Mouse (Mus musculus) limb, embryonic 15.5 days (tissue): ENCODE results near the gene Syt9. TPM values are rescaled to one million over a fixed set of nuclear protein-coding genes. Genes with fewer than 3 reads are reported as not detected.

Source experiments
- ATAC-seq: fragments of 200-750 bp; cut with Nextera tagmentation; 2 replicates; pipeline ENCODE4 v1.8.0; 2017; ENCODE audit warnings: low read depth, moderate TSS enrichment; ENCODE audit not compliant: insufficient number of reproducible peaks, low FRiP score, low TSS enrichment
- H3K27ac ChIP-seq: fragments of 300-500 bp; sonication (generic); 2 replicates; pipeline ENCODE4 v1.5.1; 2015; ENCODE audit warnings: moderate library complexity, mild to moderate bottlenecking, inconsistent platforms
- H3K27me3 ChIP-seq: fragments of 300-500 bp; sonication (generic); 2 replicates; pipeline ENCODE4 v1.6.1; 2015; ENCODE audit warnings: inconsistent platforms
- H3K36me3 ChIP-seq: fragments of 300-500 bp; sonication (generic); 2 replicates; pipeline ENCODE4 v1.6.1; 2015; ENCODE audit warnings: inconsistent platforms
- H3K4me1 ChIP-seq: fragments of 300-500 bp; sonication (generic); 2 replicates; pipeline ENCODE4 v1.6.1; 2015; ENCODE audit warnings: inconsistent platforms
- H3K4me2 ChIP-seq: fragments of 300-500 bp; sonication (generic); 2 replicates; pipeline ENCODE4 v1.6.1; 2015; ENCODE audit warnings: mild to moderate bottlenecking, inconsistent platforms
- H3K4me3 ChIP-seq: fragments of 300-500 bp; sonication (generic); 2 replicates; pipeline ENCODE4 v1.5.1; 2015; ENCODE audit warnings: mild to moderate bottlenecking, inconsistent platforms
- H3K9ac ChIP-seq: fragments of 300-500 bp; sonication (generic); 2 replicates; pipeline ENCODE4 v1.6.1; 2015; ENCODE audit warnings: inconsistent platforms
- H3K9me3 ChIP-seq: fragments of 300-500 bp; sonication (generic); 2 replicates; pipeline ENCODE4 v1.6.1; 2016; ENCODE audit warnings: inconsistent platforms
- WGBS: fragments of 180-500 bp; shearing (Covaris S2); methylation state at CpG from one replicate; pipeline ENCODE4 v1.1.7; 2015; 5-methylcytosine and 5-hydroxymethylcytosine counted together
- polyA plus RNA-seq: library from polyadenylated mRNA; unstranded; fragments of >200 nt; fragmentation: Nextera tagmentation; extraction: Ambion mirVana; gene quantifications from 2 replicates; pipeline ENCODE4 v1.2.1, GENCODE M21; 2015

Syt9 gene
- polyA plus RNA-seq, 1 experiment from 2014 or later = 3.2 TPM

- ATAC-seq = no peak
- Histone ChIP-seq H3K27ac (no peak overlapping the region), H3K4me3 (no peak overlapping the region), H3K9ac (no peak overlapping the region), H3K4me2 (no peak overlapping the region), H3K36me3 (no peaks in the 10 kb centered on the region), H3K9me3 (no peaks in the 10 kb centered on the region), H3K4me1 (no peaks in the 10 kb centered on the region), H3K27me3 (no peaks in the 10 kb centered on the region)
- WGBS = 14% methylated on average over 1 of the region's 1 CpGs
Observed at GRCm38 (mm10) chr7:107526299-107526698, 155.8 kb downstream of the Syt9 start.

- ATAC-seq = no peak
- Histone ChIP-seq H3K4me1 (no peaks in the 10 kb centered on the region), H3K27me3 (no peaks in the 10 kb centered on the region), H3K4me2 (no peak overlapping the region), H3K27ac (no peak overlapping the region), H3K9ac (no peak overlapping the region), H3K4me3 (no peak overlapping the region), H3K36me3 (no peaks in the 10 kb centered on the region), H3K9me3 (no peaks in the 10 kb centered on the region)
- WGBS = 55% methylated on average over 3 of the region's 3 CpGs
Observed at GRCm38 (mm10) chr7:107528169-107528772, 157.7 kb downstream of the Syt9 start.

GRCm38 (mm10) chr7:107529364-107529763, 158.8 kb downstream of the Syt9 start:
- no peaks in the 10 kb centered on the region for H3K4me1 ChIP-seq
- H3K27me3 ChIP-seq = no peaks in the 10 kb centered on the region
- no peak overlapping the region for H3K27ac ChIP-seq
- no peaks in the 10 kb centered on the region for H3K9me3 ChIP-seq
- 59% methylated on average over 5 of the region's 5 CpGs for WGBS
- no peak overlapping the region for H3K9ac ChIP-seq
- H3K4me3 ChIP-seq = no peak overlapping the region
- no peak overlapping the region for H3K4me2 ChIP-seq
- H3K36me3 ChIP-seq = no peaks in the 10 kb centered on the region
- ATAC-seq = no peak

- 81% methylated on average over 4 of the region's 4 CpGs for WGBS
- H3K36me3 ChIP-seq = no peaks in the 10 kb centered on the region
- H3K4me3 ChIP-seq = no peak overlapping the region
- H3K27ac ChIP-seq = no peak overlapping the region
- H3K9me3 ChIP-seq = no peaks in the 10 kb centered on the region
- H3K9ac ChIP-seq = no peak overlapping the region
- ATAC-seq = no peak
- H3K27me3 ChIP-seq = no peaks in the 10 kb centered on the region
- no peak overlapping the region for H3K4me2 ChIP-seq
- H3K4me1 ChIP-seq = no peaks in the 10 kb centered on the region
Observed at GRCm38 (mm10) chr7:107535311-107535710, 164.8 kb downstream of the Syt9 start.

- Histone ChIP-seq H3K4me2 (no peak overlapping the region), H3K27ac (no peak overlapping the region), H3K27me3 (no peaks in the 10 kb centered on the region), H3K9ac (no peak overlapping the region), H3K4me3 (no peak overlapping the region), H3K36me3 (no peaks in the 10 kb centered on the region), H3K9me3 (no peaks in the 10 kb centered on the region), H3K4me1 (no peaks in the 10 kb centered on the region)
- WGBS = 68% methylated on average over 6 of the region's 6 CpGs
- ATAC-seq = no peak
Observed at GRCm38 (mm10) chr7:107536516-107536915, 166.0 kb downstream of the Syt9 start.

- Histone ChIP-seq H3K9ac (no peak overlapping the region), H3K4me1 (no peaks in the 10 kb centered on the region), H3K36me3 (no peaks in the 10 kb centered on the region), H3K9me3 (no peaks in the 10 kb centered on the region), H3K4me3 (no peak overlapping the region), H3K27me3 (no peaks in the 10 kb centered on the region), H3K4me2 (no peak overlapping the region), H3K27ac (no peak overlapping the region)
- WGBS = 34% methylated on average over 4 of the region's 4 CpGs
- ATAC-seq = no peak
Observed at GRCm38 (mm10) chr7:107540034-107540433, 169.5 kb downstream of the Syt9 start.

- no peak for ATAC-seq
- 31% methylated on average over 1 of the region's 1 CpGs for WGBS
- no peaks in the 10 kb centered on the region for H3K36me3 ChIP-seq
- no peaks in the 10 kb centered on the region for H3K27me3 ChIP-seq
- H3K4me2 ChIP-seq = no peak overlapping the region
- no peaks in the 10 kb centered on the region for H3K4me1 ChIP-seq
- no peak overlapping the region for H3K9ac ChIP-seq
- H3K9me3 ChIP-seq = no peaks in the 10 kb centered on the region
- H3K27ac ChIP-seq = no peak overlapping the region
- H3K4me3 ChIP-seq = no peak overlapping the region
Observed at GRCm38 (mm10) chr7:107545011-107545410, 174.5 kb downstream of the Syt9 start.

- ATAC-seq = no peak
- H3K4me3 ChIP-seq = no peak overlapping the region
- no peaks in the 10 kb centered on the region for H3K9me3 ChIP-seq
- no peaks in the 10 kb centered on the region for H3K36me3 ChIP-seq
- no peak overlapping the region for H3K27ac ChIP-seq
- H3K4me2 ChIP-seq = no peak overlapping the region
- 82% methylated on average over 3 of the region's 3 CpGs for WGBS
- H3K4me1 ChIP-seq = no peaks in the 10 kb centered on the region
- no peak overlapping the region for H3K9ac ChIP-seq
- H3K27me3 ChIP-seq = no peaks in the 10 kb centered on the region
Observed at GRCm38 (mm10) chr7:107547872-107548271, 177.3 kb downstream of the Syt9 start.

GRCm38 (mm10) chr7:107553461-107553860, 182.9 kb downstream of the Syt9 start:
- ATAC-seq = no peak
- no peaks in the 10 kb centered on the region for H3K36me3 ChIP-seq
- H3K4me3 ChIP-seq = no peak overlapping the region
- no peak overlapping the region for H3K9ac ChIP-seq
- no peaks in the 10 kb centered on the region for H3K27me3 ChIP-seq
- no peaks in the 10 kb centered on the region for H3K9me3 ChIP-seq
- H3K4me2 ChIP-seq = no peak overlapping the region
- H3K4me1 ChIP-seq = no peaks in the 10 kb centered on the region
- H3K27ac ChIP-seq = no peak overlapping the region
- 24% methylated on average over 1 of the region's 1 CpGs for WGBS

GRCm38 (mm10) chr7:107555906-107556305, 185.4 kb downstream of the Syt9 start:
- Histone ChIP-seq H3K4me1 (no peaks in the 10 kb centered on the region), H3K4me3 (no peak overlapping the region), H3K36me3 (no peaks in the 10 kb centered on the region), H3K27ac (no peak overlapping the region), H3K9me3 (no peaks in the 10 kb centered on the region), H3K27me3 (no peaks in the 10 kb centered on the region), H3K9ac (no peak overlapping the region), H3K4me2 (no peak overlapping the region)
- 91% methylated on average over 3 of the region's 3 CpGs for WGBS
- no peak for ATAC-seq

- no peak overlapping the region for H3K4me2 ChIP-seq
- no peak for ATAC-seq
- 64% methylated on average over 2 of the region's 2 CpGs for WGBS
Observed at GRCm38 (mm10) chr7:107560675-107561074, 190.1 kb downstream of the Syt9 start.

GRCm38 (mm10) chr7:107561584-107561983, 191.1 kb downstream of the Syt9 start:
- peaks cover 4% of the 10 kb centered on the region for H3K4me1 ChIP-seq
- 77% methylated on average over 3 of the region's 3 CpGs for WGBS
- H3K4me3 ChIP-seq = no peak overlapping the region
- no peak for ATAC-seq
- H3K9ac ChIP-seq = no peak overlapping the region
- no peak overlapping the region for H3K4me2 ChIP-seq
- no peaks in the 10 kb centered on the region for H3K27me3 ChIP-seq
- H3K9me3 ChIP-seq = no peaks in the 10 kb centered on the region
- H3K27ac ChIP-seq = no peak overlapping the region
- H3K36me3 ChIP-seq = no peaks in the 10 kb centered on the region

More at GRCm38 (mm10) chr7:107560675-107561074, 190.1 kb downstream of the Syt9 start:
- no peaks in the 10 kb centered on the region for H3K27me3 ChIP-seq
- no peak overlapping the region for H3K27ac ChIP-seq
- no peaks in the 10 kb centered on the region for H3K4me1 ChIP-seq
- H3K4me3 ChIP-seq = no peak overlapping the region
- H3K36me3 ChIP-seq = no peaks in the 10 kb centered on the region
- no peaks in the 10 kb centered on the region for H3K9me3 ChIP-seq
- H3K9ac ChIP-seq = no peak overlapping the region

- H3K27ac ChIP-seq = no peak overlapping the region
- H3K9me3 ChIP-seq = no peaks in the 10 kb centered on the region
- no peak overlapping the region for H3K4me3 ChIP-seq
- H3K9ac ChIP-seq = no peak overlapping the region
- H3K36me3 ChIP-seq = no peaks in the 10 kb centered on the region
- no peaks in the 10 kb centered on the region for H3K27me3 ChIP-seq
- ATAC-seq = no peak
- H3K4me2 ChIP-seq = no peak overlapping the region
- 45% methylated on average over 2 of the region's 2 CpGs for WGBS
- peaks cover 8% of the 10 kb centered on the region for H3K4me1 ChIP-seq
Observed at GRCm38 (mm10) chr7:107563727-107564126, 193.2 kb downstream of the Syt9 start.
